Mouse (Mus musculus) heart, postnatal 0 days (tissue): ENCODE results near the gene Gm14226.

Experiments used
- CTCF ChIP-seq: IDR thresholded peaks from 2 replicates; pipeline ENCODE4 v1.5.1; 2016; ENCODE audit warnings: antibody characterized with exemption, control low read depth, low read depth
- EP300 ChIP-seq: IDR thresholded peaks from 2 replicates; pipeline ENCODE4 v1.6.1; 2016; ENCODE audit warnings: antibody characterized with exemption, low read depth

DNA sequence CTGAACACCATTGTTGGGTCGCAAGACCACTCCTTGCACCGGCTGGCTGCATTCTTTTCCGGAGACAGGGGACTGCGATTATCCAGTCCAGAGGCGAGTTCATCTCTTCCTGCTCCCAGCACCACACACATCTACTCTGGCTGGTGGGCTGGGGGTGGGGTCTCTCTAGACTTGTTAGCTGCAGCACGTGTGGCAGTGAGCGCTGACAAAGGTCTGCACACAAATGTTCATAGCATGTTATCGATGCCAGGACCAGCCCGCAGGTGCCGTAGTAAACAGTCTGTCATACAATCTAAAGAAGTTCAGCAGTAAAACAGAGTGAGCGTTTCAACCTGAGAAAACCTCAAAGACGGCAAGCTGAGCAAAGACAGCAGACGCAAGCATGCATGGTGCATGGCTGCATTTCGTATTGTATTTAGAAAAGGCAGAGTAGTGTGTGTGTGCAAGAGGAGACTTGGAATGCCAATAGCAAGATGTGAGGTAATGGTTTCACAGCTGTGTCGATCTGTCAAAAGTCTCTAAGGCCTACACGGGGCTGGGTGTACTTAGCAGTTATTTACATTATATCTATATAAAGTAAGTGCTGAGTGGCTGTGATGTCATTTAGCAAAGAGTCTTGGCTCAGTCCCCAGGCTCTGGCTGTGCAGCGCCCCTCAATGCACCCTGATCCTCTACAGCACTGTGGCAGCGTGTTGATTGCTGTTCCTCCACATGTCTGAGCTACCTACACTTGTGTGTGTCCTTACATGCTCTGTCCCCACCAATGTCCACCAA lies 46.0 kb upstream of the Gm14226 start:
- TF ChIP-seq CTCF (no peak), EP300 (no peak)
